Mouse (Mus musculus) left cerebral cortex, adult 8-10 months (tissue): ENCODE measurements around the gene Ugt1a8. TPM values are rescaled to one million over a fixed set of nuclear protein-coding genes. Genes with fewer than 3 reads are reported as not detected.

Experiments
- DNase-seq, 2 experiments: peaks; one replicate each; pipeline ENCODE4 v3.0.0; 2022; ENCODE audit warnings: low spot score in 2 of 2
- total RNA-seq, 4 experiments: library from RNA; stranded (reverse); gene quantifications; 2 replicates each; pipeline ENCODE4 v1.2.4; 2022

Gene Ugt1a8
- total RNA-seq, 4 experiments from 2014 or later, result not detected

DNA sequence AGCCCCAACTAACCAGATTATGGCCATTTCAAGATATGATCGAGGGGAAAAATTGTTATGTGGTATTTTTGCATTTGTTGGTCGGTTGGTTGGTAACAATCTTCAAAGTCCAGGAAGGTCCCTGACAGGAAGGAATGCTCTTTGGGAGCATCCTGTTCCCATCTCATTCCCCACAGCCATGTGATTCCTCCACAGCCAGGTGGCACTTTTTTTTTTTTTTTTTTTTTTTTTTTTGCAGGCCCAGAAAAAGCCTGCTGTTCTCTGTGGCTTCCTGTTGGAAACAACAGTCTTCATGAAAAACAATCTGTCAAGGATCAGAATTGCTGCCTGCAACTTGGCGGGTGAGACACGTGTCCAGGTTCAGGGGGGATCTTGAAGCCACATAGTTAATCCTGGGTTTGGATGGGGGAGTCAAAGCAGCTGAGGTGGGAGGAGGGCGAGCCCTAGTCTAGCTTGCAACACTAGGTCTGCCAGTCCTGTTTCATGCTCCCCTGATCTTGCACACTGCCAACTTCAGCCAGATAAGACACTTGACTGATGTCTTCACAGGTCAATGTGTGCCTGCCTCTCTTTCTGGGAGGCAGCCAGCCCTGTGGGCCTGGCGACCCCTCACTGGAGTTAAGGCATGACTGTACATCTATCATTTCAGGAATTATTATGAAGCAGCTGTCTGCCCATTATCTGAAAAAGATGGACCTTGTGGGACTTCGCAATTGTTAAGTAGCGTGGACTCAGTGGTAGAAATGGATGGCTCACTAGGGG lies 171.4 kb downstream of the Ugt1a8 start:
- no peak for DNase-seq

DNA sequence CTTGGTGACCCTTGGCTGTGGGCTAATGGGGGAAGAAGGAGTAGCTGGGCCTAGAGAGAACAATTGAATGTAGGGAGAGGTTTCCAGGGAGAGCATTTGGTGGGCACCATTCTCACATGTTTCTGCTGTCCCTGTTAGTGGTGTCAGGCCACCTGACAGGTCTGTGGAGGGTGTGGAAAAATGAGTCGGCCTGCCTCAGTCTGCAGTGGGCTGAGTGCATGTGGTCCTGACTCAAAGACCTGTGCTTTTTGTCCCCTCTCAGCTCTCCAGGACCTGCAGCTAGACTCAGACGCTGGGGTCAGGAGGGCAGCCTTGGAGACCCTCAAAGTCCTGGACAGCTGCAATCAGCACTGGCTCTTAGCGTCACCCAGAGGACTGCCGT lies 172.0 kb downstream of the Ugt1a8 start:
- DNase-seq, result no peak

- no peak for DNase-seq
Measured at GRCm38 (mm10) chr1:88260114-88260513, 172.5 kb downstream of the Ugt1a8 start.

GRCm38 (mm10) chr1:88260604-88261377 lies 173.2 kb downstream of the Ugt1a8 start:
- DNase-seq, result no peak

DNA sequence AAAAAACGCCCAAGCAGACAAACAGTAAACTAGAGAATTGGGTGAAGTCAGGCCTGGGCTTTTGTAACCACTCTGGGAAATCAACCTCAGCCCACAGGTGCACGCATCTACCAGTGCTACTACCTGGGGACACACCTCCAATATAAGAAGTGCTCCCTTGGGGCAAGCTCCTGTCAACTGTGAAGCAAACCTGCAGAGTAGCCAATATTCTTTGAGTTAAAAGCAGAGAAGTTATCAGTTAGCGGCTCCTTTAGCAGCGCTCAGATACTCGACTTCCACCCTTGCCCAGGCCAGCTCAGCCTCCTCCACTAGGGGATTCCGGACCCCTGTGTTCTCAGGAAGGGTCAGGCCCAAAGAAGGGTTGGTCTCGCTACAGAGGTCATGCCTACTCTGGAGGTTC lies 174.1 kb downstream of the Ugt1a8 start:
- DNase-seq, result no peak

DNA sequence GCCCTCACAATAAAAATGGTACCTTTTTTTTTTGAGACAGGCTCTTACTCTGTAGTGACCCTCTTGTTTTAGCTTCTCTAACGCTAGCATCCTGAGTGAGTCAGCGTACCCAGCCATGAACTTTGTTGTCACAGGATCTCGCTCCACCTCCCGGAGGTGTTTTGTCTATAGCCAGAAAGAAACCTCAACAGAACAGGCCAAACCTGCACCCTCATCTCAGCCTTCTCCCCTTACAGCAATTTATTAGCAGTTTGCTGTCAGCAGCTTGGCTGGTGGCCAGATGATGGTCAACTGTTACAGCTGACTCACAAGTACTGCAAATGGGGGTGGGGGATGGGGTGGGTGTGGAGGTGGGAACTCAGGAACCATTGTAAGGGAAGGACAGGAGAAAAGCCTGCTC lies 174.6 kb downstream of the Ugt1a8 start:
- no peak for DNase-seq

GRCm38 (mm10) chr1:88262961-88263360 lies 175.3 kb downstream of the Ugt1a8 start:
- DNase-seq, result no peak

DNA sequence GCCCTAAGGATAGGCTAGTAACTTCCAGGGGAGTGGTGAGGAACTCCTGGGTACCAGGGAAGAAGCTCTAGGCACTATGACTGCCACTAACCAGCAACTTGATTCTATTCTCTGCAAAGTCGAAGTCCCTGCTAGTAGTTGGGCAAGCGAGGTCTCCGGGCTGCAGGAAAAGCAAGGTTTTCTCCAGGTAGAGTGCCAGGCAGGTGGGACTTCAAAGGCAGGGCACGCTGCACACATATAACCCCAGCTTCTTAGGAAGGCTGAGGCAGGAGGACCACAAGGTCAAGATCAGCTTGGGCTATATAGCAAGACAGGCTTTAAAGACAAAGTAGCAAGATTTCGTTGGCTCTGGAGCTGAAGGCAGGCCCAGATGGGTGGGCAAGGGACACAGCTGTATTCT lies 176.2 kb downstream of the Ugt1a8 start:
- no peak for DNase-seq

GRCm38 (mm10) chr1:88264237-88264868 lies 176.7 kb downstream of the Ugt1a8 start:
- DNase-seq, result no peak

GRCm38 (mm10) chr1:88264869-88265240 lies 177.2 kb downstream of the Ugt1a8 start:
- DNase-seq, result no peak

DNA sequence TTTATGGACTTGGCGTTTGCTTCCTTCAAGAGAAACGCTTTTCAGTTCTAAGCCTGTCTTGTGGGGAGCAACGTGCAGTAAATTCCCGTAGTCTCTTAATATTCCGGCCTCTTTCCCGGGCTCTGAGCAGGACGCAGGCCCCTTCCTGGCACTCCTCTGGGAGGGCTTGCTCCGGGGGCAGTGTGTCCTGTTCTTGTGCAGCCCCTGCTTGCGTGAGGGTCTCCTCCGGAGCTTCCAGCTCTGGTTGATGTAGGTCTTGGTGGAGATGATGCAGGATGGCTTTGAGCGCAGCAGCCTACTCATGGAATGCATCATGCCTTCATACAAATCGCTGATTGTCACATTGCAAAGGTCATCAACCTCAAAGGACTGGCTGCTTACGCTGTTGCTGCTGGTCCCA lies 178.5 kb downstream of the Ugt1a8 start:
- no peak for DNase-seq

DNA sequence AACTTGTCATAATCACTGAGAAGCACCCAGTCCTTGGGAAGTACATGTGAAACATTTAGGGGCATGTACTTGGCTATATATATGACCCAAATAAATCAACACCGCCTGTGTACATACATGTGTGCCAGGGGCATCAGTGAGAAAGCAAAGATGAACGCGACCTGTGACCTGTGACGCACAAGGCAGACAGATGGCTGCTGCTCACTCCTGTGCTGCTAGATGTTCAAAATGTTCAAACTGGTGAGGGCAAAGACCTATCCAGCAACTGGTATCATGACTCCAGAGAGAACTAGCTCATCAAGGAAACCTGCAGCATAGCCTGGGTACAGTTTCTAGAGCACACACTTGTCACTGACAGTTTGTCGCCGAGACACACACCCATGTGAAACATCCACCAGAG lies 179.9 kb downstream of the Ugt1a8 start:
- no peak for DNase-seq

DNA sequence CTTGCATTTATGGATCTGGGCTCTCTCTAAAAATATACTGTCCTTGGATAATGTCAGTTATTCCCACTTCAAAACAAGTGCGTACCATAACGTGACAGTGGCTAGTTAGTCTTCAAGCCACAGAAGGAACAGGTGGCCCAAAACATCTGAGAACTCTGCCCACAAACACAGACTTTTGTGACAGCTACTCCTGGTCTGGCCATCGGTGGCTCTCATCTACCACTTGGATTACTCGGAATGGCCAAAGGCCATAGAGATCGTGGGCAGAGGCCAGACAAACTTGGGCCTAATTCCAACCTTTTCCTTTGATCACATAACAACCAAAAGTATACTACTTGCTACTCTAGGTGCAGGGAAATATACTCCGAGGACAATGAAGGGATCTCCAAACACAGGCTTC lies 180.5 kb downstream of the Ugt1a8 start:
- DNase-seq, result no peak

Other genes starting within 250 kb of the Ugt1a8 start
- 10 to 100 TPM; 83.1 to 97.4 (median 89.4) TPM for gene Dgkd, start 234.5 kb upstream of the Ugt1a8 start, total RNA-seq
- 10 to 100 TPM; 21.4 to 23.2 (median 23.0) TPM for gene Usp40, start 79.3 kb upstream of the Ugt1a8 start, total RNA-seq
- gene Ugt1a10, start 32.4 kb upstream of the Ugt1a8 start, total RNA-seq, result not detected
- not detected for gene Ugt1a9, start 17.0 kb upstream of the Ugt1a8 start, total RNA-seq
- gene Ugt1a7c, start 7.2 kb downstream of the Ugt1a8 start, total RNA-seq, result 1 to 10 TPM; 1.0 to 2.1 (median 1.9) TPM
- gene Ugt1a6b, start 15.4 kb downstream of the Ugt1a8 start, total RNA-seq, result under 1 TPM in 2 of 4 experiments, not detected in 2; 0.28 to 0.32 TPM
- 1 to 10 TPM; 1.3 to 2.5 (median 2.0) TPM for gene Ugt1a6a, start 47.0 kb downstream of the Ugt1a8 start, total RNA-seq
- gene Ugt1a5, start 78.2 kb downstream of the Ugt1a8 start, total RNA-seq, result under 1 TPM in 1 of 4 experiments, not detected in 3; 0.17 TPM
- not detected for gene Ugt1a2, start 112.8 kb downstream of the Ugt1a8 start, total RNA-seq
- gene Dnajb3, start 118.0 kb downstream of the Ugt1a8 start, total RNA-seq, result 1 to 10 TPM; 1.2 to 3.1 (median 2.2) TPM
- gene Ugt1a1, start 124.1 kb downstream of the Ugt1a8 start, total RNA-seq, result under 1 TPM in 1 of 4 experiments, not detected in 3; 0.26 TPM
- under 1 TPM in 3 of 4 experiments, not detected in 1; 0.07 to 0.40 (median 0.18) TPM for gene Mroh2a, start 139.2 kb downstream of the Ugt1a8 start, total RNA-seq
- 10 to 100 TPM; 43.2 to 45.6 (median 45.5) TPM for gene Hjurp, start 189.8 kb downstream of the Ugt1a8 start, total RNA-seq
- under 1 TPM; 0.08 to 0.28 (median 0.16) TPM for gene Trpm8, start 189.8 kb downstream of the Ugt1a8 start, total RNA-seq